Mouse (Mus musculus): ENCODE results near the gene Msh6.
"Not testable (repeated sequence)": the region's sequence is repeated elsewhere in the genome, so short reads cannot be mapped to it uniquely, and the experiment has no call there.

Gene Msh6

GRCm38 (mm10) chr17:87974629-87975228, at the start of gene Msh6:
Msh6 (plus strand) TSS chr17:87975062.
- in situ Hi-C loops (cut with MboI, MseI), result no loop called here

- in situ Hi-C loops (cut with MboI, MseI), result no loop called here
Measured at GRCm38 (mm10) chr17:87934326-87934725, 40.5 kb upstream of the Msh6 start.

- in situ Hi-C loops (cut with MboI, MseI), result loop anchor here (5.0 kb wide), 1 partner anchor 37 kb away; no protein-coding TSS in a partner anchor
Measured at GRCm38 (mm10) chr17:87934736-87935135, 40.1 kb upstream of the Msh6 start.

- in situ Hi-C loops (cut with MboI, MseI), result loop anchor here (5.0 kb wide), 1 partner anchor 39 kb away; no protein-coding TSS in a partner anchor
Measured at GRCm38 (mm10) chr17:87936156-87936555, 38.7 kb upstream of the Msh6 start.

- in situ Hi-C loops (cut with MboI, MseI), result loop anchor here (5.0 kb wide), 1 partner anchor 167 kb away; no protein-coding TSS in a partner anchor
Measured at GRCm38 (mm10) chr17:87948965-87949584, 25.8 kb upstream of the Msh6 start.

- in situ Hi-C loops (cut with MboI, MseI), result not testable (repeated sequence)
Measured at GRCm38 (mm10) chr17:87954618-87955124, 20.2 kb upstream of the Msh6 start.

GRCm38 (mm10) chr17:87957096-87957840, 17.6 kb upstream of the Msh6 start:
- in situ Hi-C loops (cut with MboI, MseI), result no loop called here

- in situ Hi-C loops (cut with MboI, MseI), result no loop called here
Measured at GRCm38 (mm10) chr17:87958283-87958682, 16.6 kb upstream of the Msh6 start.

GRCm38 (mm10) chr17:87959406-87959805, 15.5 kb upstream of the Msh6 start:
- in situ Hi-C loops (cut with MboI, MseI), result not testable (repeated sequence)

- in situ Hi-C loops (cut with MboI, MseI), result not testable (repeated sequence)
Measured at GRCm38 (mm10) chr17:87959931-87960330, 14.9 kb upstream of the Msh6 start.

GRCm38 (mm10) chr17:87963081-87964075, 11.5 kb upstream of the Msh6 start:
- in situ Hi-C loops (cut with MboI, MseI), result no loop called here

GRCm38 (mm10) chr17:87968483-87968926, 6.4 kb upstream of the Msh6 start:
- in situ Hi-C loops (cut with MboI, MseI), result not testable (repeated sequence)

GRCm38 (mm10) chr17:87971696-87972591, 2.9 kb upstream of the Msh6 start:
- in situ Hi-C loops (cut with MboI, MseI), result not testable (repeated sequence)

GRCm38 (mm10) chr17:87972856-87973255, 2.0 kb upstream of the Msh6 start:
- in situ Hi-C loops (cut with MboI, MseI), result no loop called here

GRCm38 (mm10) chr17:87973261-87974167, 1.3 kb upstream of the Msh6 start:
- in situ Hi-C loops (cut with MboI, MseI), result no loop called here

- in situ Hi-C loops (cut with MboI, MseI), result no loop called here
Measured at GRCm38 (mm10) chr17:87975229-87975853, 479 bp downstream of the Msh6 start.

GRCm38 (mm10) chr17:87976154-87976806, 1.4 kb downstream of the Msh6 start:
- in situ Hi-C loops (cut with MboI, MseI), result no loop called here

- in situ Hi-C loops (cut with MboI, MseI), result not testable (repeated sequence)
Measured at GRCm38 (mm10) chr17:87976927-87977326, 2.1 kb downstream of the Msh6 start.

All from T-helper 2 cell (primary cell).